Mouse (Mus musculus): ENCODE results near the gene Paqr8. TPM values are rescaled to one million over a fixed set of nuclear protein-coding genes. Genes with fewer than 3 reads are reported as not detected.

Paqr8 gene
- polyA plus RNA-seq, 1 experiment from 2014 or later: 2.7 TPM

DNA sequence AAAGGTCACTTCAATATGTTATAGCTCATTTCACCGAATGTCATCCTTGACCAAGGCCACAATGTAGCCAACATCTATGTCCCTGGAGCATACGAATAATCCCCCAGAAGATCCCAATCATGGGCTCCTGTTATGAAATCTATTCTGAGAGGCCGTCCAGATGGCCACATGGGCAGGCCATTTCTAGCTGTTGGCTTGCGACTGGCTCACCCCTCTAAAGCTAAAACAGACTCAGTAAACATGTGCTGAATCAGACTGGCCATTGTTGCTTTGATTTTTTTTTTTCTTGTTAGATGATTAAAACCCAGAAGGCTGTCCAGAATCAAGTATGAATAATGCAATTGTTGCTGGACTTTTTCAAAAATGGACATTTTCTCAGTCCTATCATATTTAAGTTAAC, 7.3 kb upstream of the Paqr8 start:
- Histone ChIP-seq H3K27me3 (ENCODE audit: insufficient read depth, poor library complexity, severe bottlenecking) (no peaks in the 10 kb centered on the region), H3K4me1 (no peaks in the 10 kb centered on the region)
- WGBS: 74% methylated on average over 4 of the region's 4 CpGs

GRCm38 (mm10) chr1:20889677-20890403, 566 bp upstream of the Paqr8 start:
- WGBS: 25% methylated on average over 16 of the region's 16 CpGs
- DNase-seq (ENCODE audit: low spot score): no peak
- Histone ChIP-seq H3K27ac (peak overlapping the region; percentile 86), H3K4me3 (peak overlapping the region; percentile 81), H3K36me3 (no peaks in the 10 kb centered on the region), H3K27me3 (ENCODE audit: insufficient read depth, poor library complexity, severe bottlenecking) (peaks cover 6% of the 10 kb centered on the region), H3K4me1 (peaks cover 11% of the 10 kb centered on the region), H3K9me3 (no peaks in the 10 kb centered on the region)

More for the DNA sequence above, 7.3 kb upstream of the Paqr8 start:
- no peak overlapping the region for H3K27ac ChIP-seq
- no peaks in the 10 kb centered on the region for H3K36me3 ChIP-seq
- no peaks in the 10 kb centered on the region for H3K9me3 ChIP-seq
- DNase-seq (ENCODE audit: low spot score): no peak
- no peak overlapping the region for H3K4me3 ChIP-seq

GRCm38 (mm10) chr1:20890941-20891399, 564 bp downstream of the Paqr8 start:
- DNase-seq (ENCODE audit: low spot score): peak; percentile 80
- under 1% methylated on average over 20 of the region's 20 CpGs for WGBS

GRCm38 (mm10) chr1:20893059-20893458, 2.7 kb downstream of the Paqr8 start:
- WGBS: 83% methylated on average over 5 of the region's 5 CpGs
- Histone ChIP-seq H3K36me3 (no peaks in the 10 kb centered on the region), H3K4me3 (no peak overlapping the region), H3K9me3 (no peaks in the 10 kb centered on the region), H3K4me1 (peaks cover 11% of the 10 kb centered on the region), H3K27me3 (ENCODE audit: insufficient read depth, poor library complexity, severe bottlenecking) (peaks cover 6% of the 10 kb centered on the region), H3K27ac (no peak overlapping the region)
- DNase-seq (ENCODE audit: low spot score): no peak

More at GRCm38 (mm10) chr1:20890941-20891399, 564 bp downstream of the Paqr8 start:
- Histone ChIP-seq H3K27ac (peak overlapping the region; percentile 86), H3K4me1 (peaks cover 11% of the 10 kb centered on the region), H3K4me3 (peak overlapping the region; percentile 81), H3K9me3 (no peaks in the 10 kb centered on the region), H3K27me3 (ENCODE audit: insufficient read depth, poor library complexity, severe bottlenecking) (peaks cover 6% of the 10 kb centered on the region), H3K36me3 (no peaks in the 10 kb centered on the region)

DNA sequence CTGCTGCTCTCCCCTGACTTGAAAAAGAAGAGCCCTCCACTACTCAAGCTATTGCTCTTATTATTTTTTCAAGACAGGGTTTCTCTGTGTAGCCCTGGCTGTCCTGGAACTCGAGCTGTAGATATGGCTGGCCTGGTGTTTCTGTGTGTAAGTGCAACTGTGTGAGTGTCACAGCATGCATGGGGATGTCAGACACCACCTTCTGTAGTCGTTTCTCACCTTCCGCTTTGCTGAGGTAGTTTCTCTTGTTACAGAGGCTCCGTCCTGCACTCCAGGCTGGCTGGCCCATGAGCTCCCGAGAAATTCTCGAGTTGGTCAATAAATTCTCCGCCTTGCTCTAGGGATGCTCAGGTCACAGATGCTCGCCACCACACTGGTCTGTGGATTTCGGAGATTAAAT, 8.0 kb downstream of the Paqr8 start:
- 68% methylated on average over 9 of the region's 9 CpGs for WGBS
- no peak overlapping the region for H3K4me3 ChIP-seq
- no peaks in the 10 kb centered on the region for H3K9me3 ChIP-seq
- H3K27me3 ChIP-seq (ENCODE audit: insufficient read depth, poor library complexity, severe bottlenecking): no peaks in the 10 kb centered on the region
- H3K27ac ChIP-seq: no peak overlapping the region
- H3K4me1 ChIP-seq: no peaks in the 10 kb centered on the region
- no peak for DNase-seq (ENCODE audit: low spot score)
- H3K36me3 ChIP-seq: no peaks in the 10 kb centered on the region

GRCm38 (mm10) chr1:20900336-20900735, 9.9 kb downstream of the Paqr8 start:
- H3K4me3 ChIP-seq: no peak overlapping the region
- no peaks in the 10 kb centered on the region for H3K4me1 ChIP-seq
- H3K27me3 ChIP-seq (ENCODE audit: insufficient read depth, poor library complexity, severe bottlenecking): no peaks in the 10 kb centered on the region
- no peak overlapping the region for H3K27ac ChIP-seq
- DNase-seq (ENCODE audit: low spot score): no peak
- WGBS: 37% methylated on average over 4 of the region's 4 CpGs
- no peaks in the 10 kb centered on the region for H3K9me3 ChIP-seq
- H3K36me3 ChIP-seq: no peaks in the 10 kb centered on the region

GRCm38 (mm10) chr1:20905501-20906127, 15.2 kb downstream of the Paqr8 start:
- WGBS: 84% methylated on average over 8 of the region's 8 CpGs
- H3K4me1 ChIP-seq: no peaks in the 10 kb centered on the region
- DNase-seq (ENCODE audit: low spot score): no peak
- H3K4me3 ChIP-seq: no peak overlapping the region
- no peak overlapping the region for H3K27ac ChIP-seq
- no peaks in the 10 kb centered on the region for H3K9me3 ChIP-seq
- H3K36me3 ChIP-seq: no peaks in the 10 kb centered on the region
- H3K27me3 ChIP-seq (ENCODE audit: insufficient read depth, poor library complexity, severe bottlenecking): no peaks in the 10 kb centered on the region

DNA sequence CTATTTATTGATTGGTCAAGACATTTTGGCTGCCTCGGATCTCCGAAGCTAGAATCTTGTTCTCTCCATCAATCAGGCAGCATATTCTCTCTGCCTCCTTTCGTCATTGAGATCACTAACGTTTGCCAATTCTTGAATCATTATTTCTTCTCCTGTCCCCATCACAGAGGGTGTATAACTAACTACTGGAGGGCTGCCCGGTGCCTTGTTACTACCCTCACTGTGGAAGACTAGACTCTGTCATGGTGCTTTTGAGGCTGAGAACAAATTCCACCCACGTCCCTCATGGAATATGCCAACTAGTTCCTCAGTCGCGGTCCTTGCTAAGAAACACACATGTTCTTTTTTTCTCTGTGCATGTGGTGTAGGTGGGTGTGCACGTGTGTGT, 15.7 kb downstream of the Paqr8 start:
- 89% methylated on average over 9 of the region's 9 CpGs for WGBS
- Histone ChIP-seq H3K27ac (no peak overlapping the region), H3K36me3 (no peaks in the 10 kb centered on the region), H3K4me1 (no peaks in the 10 kb centered on the region), H3K4me3 (no peak overlapping the region), H3K27me3 (ENCODE audit: insufficient read depth, poor library complexity, severe bottlenecking) (no peaks in the 10 kb centered on the region), H3K9me3 (no peaks in the 10 kb centered on the region)
- DNase-seq (ENCODE audit: low spot score): no peak

DNA sequence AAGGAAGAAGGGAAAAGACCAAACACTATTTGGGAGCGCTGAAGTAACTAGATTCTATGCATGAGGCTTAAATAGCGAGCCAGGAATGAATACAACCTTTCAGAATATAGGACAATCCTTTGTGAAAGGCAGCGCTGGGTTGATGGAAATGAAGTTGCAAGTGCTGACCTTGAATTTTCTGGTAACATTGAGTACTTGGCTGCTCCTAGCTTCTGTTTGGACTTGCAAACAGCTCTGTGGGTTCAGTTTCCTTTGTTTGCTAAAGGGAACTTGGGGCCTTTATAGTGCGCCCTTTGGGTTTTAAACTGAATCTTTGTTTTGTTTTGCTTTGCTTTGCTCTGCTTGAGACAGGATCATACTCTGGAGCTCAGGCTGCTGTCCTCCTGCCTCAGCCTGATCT, 18.1 kb downstream of the Paqr8 start:
- H3K4me3 ChIP-seq: no peak overlapping the region

DNA sequence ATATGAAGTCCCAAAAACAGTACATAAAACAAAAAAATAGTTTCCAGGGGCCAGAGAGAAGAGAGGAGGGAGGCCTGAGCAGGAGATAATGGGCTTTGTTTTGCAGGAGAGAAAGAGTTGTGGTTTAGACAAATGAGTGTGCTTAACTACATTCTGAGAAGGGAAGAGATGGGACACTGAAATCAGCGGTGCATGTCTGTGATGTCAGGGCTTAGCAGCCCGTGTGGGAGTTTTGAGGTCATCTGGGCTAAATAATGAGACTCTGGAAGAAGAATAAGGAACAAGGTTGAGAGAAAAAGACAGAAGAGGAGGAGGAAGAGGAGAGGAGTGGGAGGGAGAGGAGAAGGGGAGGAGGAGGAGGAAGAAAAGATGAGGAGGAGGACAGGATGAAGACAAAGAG, 21.7 kb downstream of the Paqr8 start:
- Histone ChIP-seq H3K27ac (no peak overlapping the region), H3K36me3 (no peaks in the 10 kb centered on the region), H3K9me3 (no peaks in the 10 kb centered on the region), H3K4me3 (no peak overlapping the region), H3K27me3 (ENCODE audit: insufficient read depth, poor library complexity, severe bottlenecking) (no peaks in the 10 kb centered on the region), H3K4me1 (no peaks in the 10 kb centered on the region; the same call in 1 of the 2 replicates)
- WGBS: 50% methylated on average over 2 of the region's 2 CpGs
- DNase-seq (ENCODE audit: low spot score): no peak

More for the DNA sequence above, 18.1 kb downstream of the Paqr8 start:
- no peak for DNase-seq (ENCODE audit: low spot score)
- Histone ChIP-seq H3K27ac (no peak overlapping the region), H3K4me1 (no peaks in the 10 kb centered on the region; the same call in 1 of the 2 replicates), H3K9me3 (no peaks in the 10 kb centered on the region), H3K27me3 (ENCODE audit: insufficient read depth, poor library complexity, severe bottlenecking) (no peaks in the 10 kb centered on the region), H3K36me3 (no peaks in the 10 kb centered on the region)
- WGBS: 44% methylated on average over 4 of the region's 4 CpGs

DNA sequence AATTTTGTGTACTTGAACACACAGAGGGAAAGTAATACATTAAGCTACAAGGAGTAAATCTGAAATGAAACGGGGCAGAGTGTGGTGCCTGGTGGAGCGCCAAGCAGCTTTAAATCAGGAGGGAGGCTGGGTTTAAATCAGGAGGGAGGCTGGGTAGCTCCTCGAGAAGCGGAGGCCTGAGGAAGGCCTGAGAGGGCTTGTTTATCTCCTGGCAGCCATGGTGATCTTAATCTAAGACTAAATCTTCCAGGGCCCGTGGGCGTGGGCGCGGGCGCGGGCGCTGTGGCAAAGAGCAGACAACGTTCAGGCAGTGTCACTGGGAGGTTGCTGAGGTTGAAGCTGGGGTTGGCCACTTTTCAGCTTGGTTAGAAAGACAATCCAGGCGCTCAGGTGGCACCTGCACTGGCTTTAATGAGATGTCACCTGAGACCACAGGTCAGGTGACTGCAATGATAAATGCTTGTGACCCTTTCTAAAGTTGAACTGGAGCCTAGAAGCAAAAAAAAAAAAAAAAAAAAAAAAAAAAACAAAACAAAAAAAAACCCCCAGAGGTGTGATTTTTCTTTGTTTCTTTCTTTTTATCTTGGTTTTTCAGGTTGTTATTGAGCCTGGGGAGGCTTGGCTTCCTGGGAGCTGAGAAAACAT, 22.2 kb downstream of the Paqr8 start:
- H3K9me3 ChIP-seq: no peaks in the 10 kb centered on the region
- H3K4me3 ChIP-seq: no peak overlapping the region
- no peak overlapping the region for H3K27ac ChIP-seq
- H3K4me1 ChIP-seq: no peaks in the 10 kb centered on the region; the same call in 1 of the 2 replicates
- H3K27me3 ChIP-seq (ENCODE audit: insufficient read depth, poor library complexity, severe bottlenecking): no peaks in the 10 kb centered on the region
- DNase-seq (ENCODE audit: low spot score): no peak
- H3K36me3 ChIP-seq: no peaks in the 10 kb centered on the region
- WGBS: 61% methylated on average over 13 of the region's 13 CpGs

DNA sequence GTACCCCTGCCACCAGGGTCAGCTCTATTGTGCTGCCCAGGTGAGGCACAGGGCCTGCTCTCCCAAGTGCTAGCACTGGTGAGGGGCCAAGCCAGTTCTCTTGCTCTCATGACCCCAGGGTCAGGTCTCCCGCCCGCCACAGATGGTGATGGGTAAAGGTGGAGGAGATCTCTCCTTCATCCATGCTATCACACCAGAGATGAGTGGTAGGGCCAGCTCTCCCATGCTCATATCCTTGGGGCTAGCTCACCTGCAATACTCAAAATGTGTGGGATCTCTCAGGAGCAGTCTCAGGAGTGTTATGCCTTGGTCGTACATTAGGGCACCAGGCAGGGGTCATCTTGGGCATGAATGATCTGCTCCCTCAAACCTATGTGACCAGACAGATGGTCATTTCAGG, 24.4 kb downstream of the Paqr8 start:
- 90% methylated on average over 3 of the region's 3 CpGs for WGBS
- no peaks in the 10 kb centered on the region for H3K36me3 ChIP-seq
- H3K9me3 ChIP-seq: no peaks in the 10 kb centered on the region
- H3K27ac ChIP-seq: no peak overlapping the region
- H3K27me3 ChIP-seq (ENCODE audit: insufficient read depth, poor library complexity, severe bottlenecking): no peaks in the 10 kb centered on the region
- no peaks in the 10 kb centered on the region; the same call in 1 of the 2 replicates for H3K4me1 ChIP-seq
- DNase-seq (ENCODE audit: low spot score): no peak
- H3K4me3 ChIP-seq: no peak overlapping the region

- Histone ChIP-seq H3K4me3 (no peak overlapping the region), H3K27ac (no peak overlapping the region), H3K9me3 (no peaks in the 10 kb centered on the region), H3K36me3 (no peaks in the 10 kb centered on the region), H3K4me1 (no peaks in the 10 kb centered on the region; the same call in 1 of the 2 replicates), H3K27me3 (ENCODE audit: insufficient read depth, poor library complexity, severe bottlenecking) (no peaks in the 10 kb centered on the region)
- no peak for DNase-seq (ENCODE audit: low spot score)
- WGBS: 84% methylated on average over 5 of the region's 5 CpGs
These were observed 25.2 kb downstream of the Paqr8 start for GRCm38 (mm10) chr1:20915608-20916007.

All from heart, embryonic 10.5 days (tissue).